Mouse (Mus musculus) kidney, adult 18-20 months (tissue): ENCODE results near the gene Trim2.

ENCODE experiments used
- DNase-seq: peaks from one replicate; pipeline ENCODE4 v3.0.0; 2021

The Trim2 gene

GRCm38 (mm10) chr3:84284796-84285195 is 21.9 kb downstream of the Trim2 start:
- no peak for DNase-seq

GRCm38 (mm10) chr3:84283524-84283923 is 23.2 kb downstream of the Trim2 start:
- peak; percentile 76 for DNase-seq

GRCm38 (mm10) chr3:84281936-84282371 is 24.7 kb downstream of the Trim2 start:
- DNase-seq = no peak

GRCm38 (mm10) chr3:84278809-84279208 is 27.9 kb downstream of the Trim2 start:
- DNase-seq = no peak

- no peak for DNase-seq
Measured at GRCm38 (mm10) chr3:84275124-84275523, 31.6 kb downstream of the Trim2 start.

GRCm38 (mm10) chr3:84272293-84273015 is 34.2 kb downstream of the Trim2 start:
- peak; percentile 46 for DNase-seq

- DNase-seq = peak; percentile 34
Measured at GRCm38 (mm10) chr3:84271794-84272193, 34.9 kb downstream of the Trim2 start.

GRCm38 (mm10) chr3:84271058-84271457 is 35.6 kb downstream of the Trim2 start:
- DNase-seq = no peak

- no peak for DNase-seq
Measured at GRCm38 (mm10) chr3:84270624-84270995, 36.1 kb downstream of the Trim2 start.

GRCm38 (mm10) chr3:84269987-84270623 is 36.6 kb downstream of the Trim2 start:
- peak; percentile 50 for DNase-seq

- peak; percentile 51 for DNase-seq
Measured at GRCm38 (mm10) chr3:84268434-84268833, 38.2 kb downstream of the Trim2 start.

- no peak for DNase-seq
Measured at GRCm38 (mm10) chr3:84266391-84266931, 40.2 kb downstream of the Trim2 start.

- no peak for DNase-seq
Measured at GRCm38 (mm10) chr3:84265084-84265483, 41.6 kb downstream of the Trim2 start.

- no peak for DNase-seq
Measured at GRCm38 (mm10) chr3:84264395-84264794, 42.3 kb downstream of the Trim2 start.

- DNase-seq = no peak
Measured at GRCm38 (mm10) chr3:84262804-84263203, 43.9 kb downstream of the Trim2 start.

- DNase-seq = no peak
Measured at GRCm38 (mm10) chr3:84261863-84262262, 44.8 kb downstream of the Trim2 start.

- no peak for DNase-seq
Measured at GRCm38 (mm10) chr3:84260837-84261236, 45.8 kb downstream of the Trim2 start.

GRCm38 (mm10) chr3:84260024-84260535 is 46.6 kb downstream of the Trim2 start:
- DNase-seq = no peak

GRCm38 (mm10) chr3:84259281-84260023 is 47.2 kb downstream of the Trim2 start:
- DNase-seq = peak; percentile 81

GRCm38 (mm10) chr3:84258518-84259031 is 48.1 kb downstream of the Trim2 start:
- no peak for DNase-seq

GRCm38 (mm10) chr3:84257989-84258517 is 48.6 kb downstream of the Trim2 start:
- no peak for DNase-seq

GRCm38 (mm10) chr3:84254520-84254878 is 52.2 kb downstream of the Trim2 start:
- no peak for DNase-seq
